Mouse (Mus musculus): ENCODE results near the gene Hcn2. TPM values are rescaled to one million over a fixed set of nuclear protein-coding genes. Genes with fewer than 3 reads are reported as not detected.

The Hcn2 gene
- total and polyA plus RNA-seq, 3 experiments = 0.21 to 2.2 (median 0.44) TPM

DNA sequence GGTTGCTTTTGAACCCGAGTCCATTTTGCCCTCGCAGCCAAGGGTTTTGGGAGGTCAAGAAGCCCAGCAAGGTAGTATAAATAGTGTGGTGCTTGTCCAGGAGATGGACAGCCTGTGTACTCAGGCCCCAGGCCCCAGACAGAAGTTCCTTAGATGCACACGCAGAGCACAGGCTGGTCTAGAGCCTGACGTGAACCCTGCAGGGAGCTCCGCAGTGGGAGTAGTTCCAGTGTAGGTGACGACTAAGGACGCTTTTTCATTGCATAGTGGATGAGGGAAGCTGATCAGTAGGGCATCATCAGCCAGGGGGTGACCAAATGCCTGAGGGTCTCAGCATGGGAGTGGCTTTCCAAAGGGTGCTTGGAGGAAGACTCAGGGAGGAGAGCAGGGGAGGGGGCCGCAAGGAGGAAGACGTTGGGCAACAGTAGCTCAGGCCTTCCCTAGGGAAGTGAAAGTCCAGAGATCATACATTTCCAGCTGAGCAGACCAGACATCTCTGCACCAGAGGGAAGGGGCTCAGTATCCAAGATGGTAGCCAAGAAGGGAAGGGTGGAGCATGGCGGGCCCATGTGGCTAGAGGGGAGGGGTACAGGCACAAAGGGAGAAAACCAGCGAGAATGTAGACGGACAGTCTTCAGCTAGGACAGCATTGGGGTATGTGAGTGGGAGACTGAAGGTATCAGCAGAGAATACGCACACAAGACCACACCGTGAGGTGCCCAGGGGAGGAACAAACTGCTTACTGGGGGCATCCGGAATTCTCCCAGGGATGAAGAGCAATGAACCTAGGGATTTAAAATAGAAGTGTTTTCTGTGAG is 46.2 kb upstream of the Hcn2 start:
- Histone ChIP-seq H3K27me3 (replicated peaks) (no peaks in the 10 kb centered on the region), H3K79me2 (replicated peaks; ENCODE audit: control insufficient read depth, extremely low read depth, insufficient read depth, poor library complexity, severe bottlenecking) (peaks cover 11% of the 10 kb centered on the region; the same call in 1 of the 2 replicates), H3K9ac (ENCODE audit: insufficient read depth, low read depth) (peak overlapping the region; percentile 98), H3K27ac (ENCODE audit: insufficient read depth, low read depth) (peak overlapping the region; percentile 78), H3K9me3 (replicated peaks; ENCODE audit: low read length) (no peaks in the 10 kb centered on the region), H3K36me3 (replicated peaks in 1 of 2; ENCODE audit: control insufficient read depth in 1 of 2, insufficient read depth in 1 of 2, low read length in 1 of 2) (peaks cover 5 to 48% of the 10 kb centered on the region in 2 experiments), H3K4me3 (replicated peaks in 1 of 3; ENCODE audit: low read depth in 2 of 3, low read length in 2 of 3, poor library complexity in 1 of 3) (peak overlapping the region; percentile 95 to 97 (median 97)), H3K4me1 (ENCODE audit: control insufficient read depth in 1 of 2, insufficient read depth in 2 of 2) (peaks cover 23 to 54% of the 10 kb centered on the region in 2 experiments), H3K4me2 (ENCODE audit: insufficient read depth, low read depth, poor library complexity, severe bottlenecking) (peak overlapping the region; percentile 82)
- no peak for TF ChIP-seq MAZ (IDR thresholded peaks at IDR 0.05; ENCODE audit: low read depth, low read length)
- TF ChIP-seq JUND (conservative IDR thresholded peaks at IDR 0.05; ENCODE audit: low read depth, low read length) = no peak
- TF ChIP-seq E2F4 (IDR thresholded peaks at IDR 0.05; ENCODE audit: insufficient replicate concordance, low read depth, low read length) = no peak
- TF ChIP-seq ZNF384 (IDR thresholded peaks at IDR 0.05; ENCODE audit: low read depth, low read length) = no peak
- no peak for TF ChIP-seq USF1 (IDR thresholded peaks at IDR 0.05; ENCODE audit: low read depth, low read length)
- TF ChIP-seq PAX5 (IDR thresholded peaks at IDR 0.05; ENCODE audit: low read length) = no peak
- TF ChIP-seq BHLHE40 (IDR thresholded peaks at IDR 0.05; ENCODE audit: low read depth, low read length) = no peak
- TF ChIP-seq POLR2A (IDR thresholded peaks at IDR 0.05; ENCODE audit: low read depth, low read length) = peak; percentile 51; the same call in 1 of the 2 replicates
- peak; percentile 38; the same call in 1 of the 2 replicates for TF ChIP-seq NRF1 (IDR thresholded peaks at IDR 0.05; ENCODE audit: low read depth, low read length)
- no peak for TF ChIP-seq GABPA (IDR thresholded peaks at IDR 0.05; ENCODE audit: insufficient replicate concordance, low read depth, low read length)
- TF ChIP-seq JUN (IDR thresholded peaks at IDR 0.05; ENCODE audit: insufficient read depth, low read depth, low read length) = no peak
- TF ChIP-seq ZMIZ1 (IDR thresholded peaks at IDR 0.05; ENCODE audit: low read depth, low read length) = peak; percentile 42
- TF ChIP-seq SIN3A (IDR thresholded peaks at IDR 0.05; ENCODE audit: low read length) = peak; percentile 28; the same call in 1 of the 2 replicates
- TF ChIP-seq CTCF (conservative IDR thresholded peaks at IDR 0.05 in 1 of 2, IDR thresholded peaks at IDR 0.05 in 1 of 2; ENCODE audit: low read depth in 2 of 2, low read length in 2 of 2) = no peak
- TF ChIP-seq RCOR1 (conservative IDR thresholded peaks at IDR 0.05; ENCODE audit: low read depth, low read length) = no peak
- no peak for TF ChIP-seq UBTF (IDR thresholded peaks at IDR 0.05; ENCODE audit: low read depth, low read length)
- peak; percentile 80 for TF ChIP-seq MXI1 (IDR thresholded peaks at IDR 0.05; ENCODE audit: low read depth, low read length)
- TF ChIP-seq CHD2 (IDR thresholded peaks at IDR 0.05; ENCODE audit: low read length) = no peak
- no peak for TF ChIP-seq MAFK (IDR thresholded peaks at IDR 0.05; ENCODE audit: insufficient replicate concordance, low read length)
- TF ChIP-seq MEF2A (IDR thresholded peaks at IDR 0.05; ENCODE audit: borderline replicate concordance, low read depth, low read length) = 0 out of 2 replicates have a peak, but pooled peaks have one; percentile 7
- TF ChIP-seq KAT2A (IDR thresholded peaks at IDR 0.05; ENCODE audit: insufficient replicate concordance, low read length) = no peak
- no peak for TF ChIP-seq USF2 (conservative IDR thresholded peaks at IDR 0.05; ENCODE audit: low read depth, low read length)
- TF ChIP-seq ETS1 (conservative IDR thresholded peaks at IDR 0.05; ENCODE audit: low read depth, low read length) = no peak
- no peak for TF ChIP-seq POLR2AphosphoS2 (IDR thresholded peaks at IDR 0.05; ENCODE audit: low read depth, low read length)
- no peak for TF ChIP-seq SMC3 (IDR thresholded peaks at IDR 0.05; ENCODE audit: low read depth, low read length)
- TF ChIP-seq NELFE (IDR thresholded peaks at IDR 0.05; ENCODE audit: low read depth, low read length) = peak; percentile 22; the same call in 1 of the 2 replicates
- TF ChIP-seq TBP (conservative IDR thresholded peaks at IDR 0.05; ENCODE audit: low read depth, low read length) = peak; percentile 56; the same call in 1 of the 2 replicates
- peak; percentile 21; the same call in 1 of the 2 replicates for TF ChIP-seq HCFC1 (IDR thresholded peaks at IDR 0.05; ENCODE audit: low read depth, low read length)
- peak; percentile 60; the same call in 1 of the 2 replicates for TF ChIP-seq MYC (IDR thresholded peaks at IDR 0.05; ENCODE audit: low read depth, low read length)
- TF ChIP-seq ELF1 (IDR thresholded peaks at IDR 0.05; ENCODE audit: low read depth, low read length) = no peak
- 0 out of 2 replicates have a peak, but pooled peaks have one; percentile 13 for TF ChIP-seq IRF4 (IDR thresholded peaks at IDR 0.05; ENCODE audit: low read depth, low read length)
- peak; percentile 66; the same call in 1 of the 2 replicates for TF ChIP-seq MAX (IDR thresholded peaks at IDR 0.05; ENCODE audit: low read length)
- peak; percentile 17 for TF ChIP-seq TCF12 (IDR thresholded peaks at IDR 0.05; ENCODE audit: low read depth, low read length)
- no peak for TF ChIP-seq CHD1 (IDR thresholded peaks at IDR 0.05; ENCODE audit: low read depth, low read length)
- TF ChIP-seq ZKSCAN1 (IDR thresholded peaks at IDR 0.05; ENCODE audit: borderline replicate concordance, low read depth, low read length) = no peak
- no peak for TF ChIP-seq RAD21 (IDR thresholded peaks at IDR 0.05; ENCODE audit: low read depth, low read length)
- no peak for TF ChIP-seq ZC3H11A (IDR thresholded peaks at IDR 0.05; ENCODE audit: low read depth, low read length)
- TF ChIP-seq EP300 (IDR thresholded peaks at IDR 0.05; ENCODE audit: low read length) = no peak
- in situ Hi-C loops (cut with MboI; ENCODE audit: low pct_ligation_motif_present, low pct_unique_long_range_greater_than_20kb, low sequenced_read_pairs) (no loop called here), dilution Hi-C loops (cut with MboI; ENCODE audit: extremely low pct_ligation_motif_present, extremely low pct_unique_long_range_greater_than_20kb, low sequenced_read_pairs) (no loop called here)
- DNase-seq (ENCODE audit: extremely low read depth) = peak; percentile 49

Measured in CH12.LX (cell line).